Mouse (Mus musculus) midbrain, embryonic 14.5 days (tissue): ENCODE data around the gene Zfp503. TPM values are rescaled to one million over a fixed set of nuclear protein-coding genes. Genes with fewer than 3 reads are reported as not detected.

Source experiments
- microRNA-seq: library from miRNA; unstranded; fragments of <30 nt; microRNA quantifications from one replicate; pipeline ENCODE4, GENCODE M21; 2016
- polyA plus RNA-seq: library from polyadenylated mRNA; unstranded; fragments of >200 nt; fragmentation: Nextera tagmentation; extraction: Ambion mirVana; gene quantifications from 2 replicates; pipeline ENCODE4 v1.2.1, GENCODE M21; 2014

Gene Zfp503
- polyA plus RNA-seq, 1 experiment from 2014 or later: 4.4 TPM

Small RNAs within 50 kb of the gene (microRNA-seq; reads per million reads assigned to microRNA genes)
- gene Gm27532: not detected

Other genes starting within 250 kb of the Zfp503 start
- 23.4 and 28.6 TPM in 2 replicates for gene Samd8, start 239.1 kb downstream of the Zfp503 start, polyA plus RNA-seq
- not detected in 2 replicates for gene Dusp13, start 238.4 kb downstream of the Zfp503 start, polyA plus RNA-seq
- gene Vdac2, start 164.4 kb downstream of the Zfp503 start, polyA plus RNA-seq: 266 and 297 TPM in 2 replicates
- 38.8 and 55.7 TPM in 2 replicates for gene Comtd1, start 140.6 kb downstream of the Zfp503 start, polyA plus RNA-seq
- gene Lrmda, start 30.1 kb upstream of the Zfp503 start, polyA plus RNA-seq: 0.42 TPM in 1 of 2 replicates, not detected in the other